Mouse (Mus musculus) urinary bladder, postnatal 25 days (tissue): ENCODE measurements around the gene Pla2g2c.

Experiments
- DNase-seq: peaks from one replicate; pipeline ENCODE4 v3.0.0; 2022; ENCODE audit warnings: low spot score

Pla2g2c gene

DNA sequence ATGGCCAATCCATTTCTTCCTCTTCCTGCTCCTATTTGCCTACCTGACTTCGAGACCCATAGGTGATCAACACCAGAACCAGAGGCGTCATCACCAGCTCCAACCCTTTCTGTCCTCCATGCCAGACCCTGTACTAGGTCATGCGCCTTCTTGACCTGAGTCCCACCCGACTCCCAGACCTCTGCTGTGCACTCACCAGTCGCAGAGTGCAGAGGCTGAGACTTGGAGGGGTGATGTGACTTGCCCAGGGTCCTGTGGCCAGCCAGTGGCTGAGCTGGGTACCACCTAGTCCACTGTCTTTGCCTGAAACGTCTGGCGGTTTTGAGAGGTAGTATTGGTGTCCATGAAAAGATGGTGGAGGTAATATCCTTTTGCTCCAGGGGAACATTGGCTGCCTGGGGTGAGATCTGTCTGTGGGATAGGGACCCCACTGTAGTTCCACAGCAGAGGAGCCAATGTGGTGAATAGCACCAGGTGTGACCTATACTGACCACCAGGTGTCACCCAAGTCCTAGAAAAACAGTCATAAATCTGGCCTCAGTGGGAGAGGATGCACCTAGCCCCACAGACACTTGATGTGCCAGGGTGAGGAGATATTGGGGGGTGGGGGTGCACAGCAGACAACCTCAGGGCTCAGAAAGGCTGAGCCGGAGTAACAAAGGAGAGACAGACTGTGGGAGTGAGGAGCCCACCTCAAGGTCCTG is 23.9 kb downstream of the Pla2g2c start:
- peak; percentile 21 for DNase-seq

DNA sequence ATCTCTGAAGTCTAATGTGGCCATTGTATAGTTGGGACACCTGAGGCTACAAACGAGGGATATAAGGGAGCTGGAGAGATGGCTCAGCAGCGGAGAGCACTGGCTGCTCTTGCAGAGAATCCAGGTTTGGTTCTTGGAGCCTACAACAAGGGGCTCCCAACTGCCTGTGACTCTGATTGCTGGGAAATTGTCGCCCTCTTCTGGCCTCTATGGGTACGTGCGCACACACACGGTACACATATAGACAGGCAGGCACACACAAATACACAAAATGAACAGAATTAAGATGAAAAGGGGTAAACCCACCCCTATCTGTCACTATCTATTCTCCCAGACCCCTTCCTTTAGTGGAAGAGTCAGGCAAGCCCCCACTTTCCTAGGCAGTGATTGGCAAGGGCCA is 28.0 kb downstream of the Pla2g2c start:
- no peak for DNase-seq

DNA sequence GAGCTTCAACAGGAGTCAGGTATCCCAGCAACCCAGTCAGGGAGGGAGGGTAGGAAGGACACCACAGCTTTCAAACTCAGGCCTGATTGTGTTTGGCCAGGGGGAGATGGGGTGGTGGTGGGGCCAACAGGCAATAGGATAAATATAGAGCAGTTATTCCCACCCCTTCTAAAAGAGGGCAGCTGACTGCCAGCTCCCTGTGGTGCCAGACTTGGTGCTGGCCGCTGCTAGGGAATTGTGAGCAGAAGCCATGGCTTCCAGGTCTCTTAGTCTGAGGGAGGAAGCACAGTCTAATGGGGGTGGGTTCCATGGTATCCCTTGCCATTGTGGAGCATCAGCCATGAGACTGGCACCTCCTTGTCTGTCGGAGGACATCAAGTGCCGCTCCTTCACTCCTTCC is 29.0 kb downstream of the Pla2g2c start:
- no peak for DNase-seq

GRCm38 (mm10) chr4:138754432-138754831 is 29.8 kb downstream of the Pla2g2c start:
- DNase-seq: no peak

- DNase-seq: no peak
These were observed 30.8 kb downstream of the Pla2g2c start for GRCm38 (mm10) chr4:138755439-138755838.

DNA sequence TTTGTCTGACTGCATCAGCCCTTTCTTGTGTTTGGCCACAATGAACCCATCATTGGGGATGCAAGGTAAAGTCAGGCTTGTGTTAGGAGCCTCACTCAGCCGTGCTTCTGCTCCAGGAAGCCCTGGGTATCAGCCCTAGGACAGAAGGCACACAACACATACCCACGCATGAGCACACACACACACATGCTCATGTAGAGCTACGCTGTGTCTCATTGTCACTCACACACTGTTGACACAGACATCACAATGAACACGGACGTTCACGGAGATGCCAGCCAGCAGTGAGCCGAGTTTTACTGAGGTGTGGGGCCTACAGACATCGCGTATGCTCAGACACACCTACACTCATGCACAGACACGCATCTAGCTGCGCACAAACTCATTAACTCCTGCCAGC is 31.4 kb downstream of the Pla2g2c start:
- DNase-seq: no peak

GRCm38 (mm10) chr4:138757416-138757815 is 32.8 kb downstream of the Pla2g2c start, which contains the start of gene Pla2g2f:
Pla2g2f (minus strand) TSS chr4:138757626.
- DNase-seq: no peak

DNA sequence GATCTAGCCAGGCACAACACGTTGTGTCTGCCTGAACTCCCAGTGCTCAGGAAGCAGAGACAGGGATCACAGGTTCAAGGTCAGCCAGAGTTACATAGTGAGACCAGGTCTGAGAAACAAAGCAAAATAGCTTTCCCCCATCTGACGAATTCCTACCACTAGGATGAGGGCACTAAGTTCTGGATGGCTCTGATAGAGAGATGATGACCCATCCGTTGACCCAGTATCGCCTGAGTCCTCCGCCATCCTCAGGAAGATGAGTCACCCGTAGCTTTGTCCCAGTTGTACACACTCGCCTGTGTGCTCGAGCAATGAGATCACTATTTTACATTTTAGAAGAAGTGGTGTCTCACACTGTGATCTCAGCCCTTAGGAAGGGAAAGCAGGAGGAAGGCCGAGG is 37.7 kb downstream of the Pla2g2c start:
- DNase-seq: no peak

DNA sequence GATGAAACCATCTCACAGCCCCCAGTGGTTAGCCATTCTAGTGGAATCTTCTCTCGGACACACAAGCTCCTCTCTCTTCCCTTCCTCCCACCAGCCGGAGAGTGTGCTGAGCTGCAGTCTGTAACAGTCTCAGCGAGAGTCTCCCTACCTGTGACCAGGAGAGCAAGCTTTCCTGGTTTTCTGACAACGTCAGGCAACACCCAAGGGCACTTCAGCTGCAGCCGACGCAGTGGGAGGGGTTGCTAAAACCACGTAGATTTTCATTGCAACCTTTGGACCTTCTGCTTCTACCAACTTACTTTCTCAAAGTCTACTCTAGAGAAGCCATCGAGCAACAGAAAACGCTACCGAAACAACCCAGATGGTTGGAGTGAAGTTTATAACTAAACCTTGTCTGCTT is 47.4 kb downstream of the Pla2g2c start:
- DNase-seq: no peak

GRCm38 (mm10) chr4:138772386-138772785 is 47.8 kb downstream of the Pla2g2c start:
- no peak for DNase-seq

DNA sequence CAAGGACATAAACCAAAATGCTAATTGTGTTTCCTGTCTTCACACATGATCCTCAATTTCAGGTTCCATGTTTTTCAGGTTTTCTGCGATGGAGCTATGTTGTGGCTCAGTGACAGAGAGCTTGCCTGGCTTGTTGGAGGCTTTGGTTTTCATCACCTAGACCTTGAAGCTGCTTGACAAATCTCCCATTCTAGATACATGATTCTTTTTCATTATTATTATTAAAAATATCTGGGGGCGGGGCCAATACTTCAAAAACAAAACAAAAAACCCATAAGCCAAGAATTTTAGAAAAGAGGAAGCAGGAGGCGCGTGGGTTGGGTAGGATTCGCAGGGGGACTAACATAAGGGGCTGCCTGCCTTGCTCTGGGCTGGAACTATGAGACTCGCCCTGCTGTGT is 50.8 kb downstream of the Pla2g2c start, which contains the start of gene Pla2g2d:
TSS of gene Pla2g2d (plus strand) at position 301 of the 400 bp plus-strand sequence.
- DNase-seq: no peak

GRCm38 (mm10) chr4:138777417-138778407 is 53.1 kb downstream of the Pla2g2c start:
- no peak for DNase-seq

DNA sequence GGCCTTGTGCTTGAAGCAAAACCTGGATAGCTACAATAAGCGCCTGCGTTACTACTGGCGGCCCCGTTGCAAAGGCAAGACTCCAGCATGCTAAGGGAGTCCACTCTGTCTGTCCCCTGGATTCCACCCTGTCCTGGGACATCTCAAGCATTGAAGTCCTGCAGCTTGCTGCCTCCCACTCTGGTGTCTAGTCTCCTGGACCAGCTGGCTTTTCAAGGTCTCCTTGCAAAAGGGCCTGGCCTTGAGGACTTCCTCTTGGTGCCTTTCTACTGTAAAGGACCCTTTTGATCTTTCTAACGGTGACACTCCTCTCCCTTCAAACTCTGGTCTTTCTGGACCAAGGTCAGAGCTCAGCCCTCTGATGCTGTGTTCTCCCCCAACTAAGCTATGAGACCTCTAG is 55.7 kb downstream of the Pla2g2c start:
- DNase-seq: no peak

GRCm38 (mm10) chr4:138782098-138782497 is 57.5 kb downstream of the Pla2g2c start:
- no peak for DNase-seq

GRCm38 (mm10) chr4:138785721-138786120 is 61.1 kb downstream of the Pla2g2c start:
- DNase-seq: no peak

- no peak for DNase-seq
These were observed 61.5 kb downstream of the Pla2g2c start for GRCm38 (mm10) chr4:138786141-138786540.

DNA sequence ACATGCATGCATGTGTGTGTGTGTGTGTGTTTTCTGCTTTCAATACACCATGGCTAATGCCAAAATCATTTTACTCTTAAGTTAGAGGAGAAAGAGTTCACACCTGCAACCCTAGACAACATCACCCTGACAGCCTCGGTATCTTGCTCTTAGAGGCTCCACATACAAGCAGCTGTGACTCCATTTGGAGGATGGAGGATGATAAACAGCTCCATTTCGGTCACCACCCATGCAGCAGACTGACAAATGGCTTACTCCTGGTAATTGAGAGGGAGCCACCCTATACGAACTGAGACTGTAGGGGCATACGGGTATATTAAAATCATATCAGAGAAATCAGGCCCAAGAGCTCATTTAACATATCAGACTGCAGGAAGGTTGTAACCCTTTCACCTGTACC is 63.8 kb downstream of the Pla2g2c start:
- DNase-seq: no peak

DNA sequence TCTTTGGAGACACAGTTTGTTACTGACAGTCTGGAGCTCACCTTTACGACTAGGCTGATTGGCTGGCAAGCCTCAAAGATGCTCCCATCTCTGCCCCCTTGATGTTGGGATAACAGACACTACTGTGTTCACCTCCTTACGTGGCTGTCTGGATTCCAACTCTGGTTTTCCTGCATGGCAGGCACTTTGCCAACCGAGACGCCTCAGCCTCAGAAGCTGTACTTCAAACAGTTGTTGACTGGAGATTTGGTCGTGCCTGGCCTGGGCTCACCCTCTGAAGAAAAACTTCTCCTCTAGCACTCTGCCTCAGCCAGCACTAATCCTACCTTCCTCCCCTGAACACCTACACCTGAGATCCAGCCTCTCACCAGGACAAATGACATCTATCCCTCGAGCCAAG is 66.9 kb downstream of the Pla2g2c start:
- no peak for DNase-seq

DNA sequence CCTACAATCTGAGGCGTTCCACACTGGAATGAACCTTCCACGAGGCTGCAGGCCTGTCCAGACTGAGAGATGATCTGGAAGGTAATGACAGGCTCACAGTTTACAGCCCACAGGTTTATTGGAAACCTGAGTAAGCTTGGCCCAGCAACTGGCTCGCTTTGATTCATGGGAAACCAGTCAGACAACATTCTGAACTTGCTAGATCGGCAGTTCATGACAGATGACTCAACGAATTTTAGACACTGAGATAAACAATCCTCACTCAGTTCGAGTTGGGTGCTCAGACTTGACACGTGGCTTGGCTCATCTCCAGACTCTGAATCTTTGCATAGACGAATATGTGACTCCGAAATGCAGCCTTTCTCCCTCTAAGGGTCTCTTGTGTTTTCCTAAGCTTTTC is 68.0 kb downstream of the Pla2g2c start:
- DNase-seq: peak; percentile 29

- no peak for DNase-seq
These were observed 68.7 kb downstream of the Pla2g2c start for GRCm38 (mm10) chr4:138793276-138793675.

GRCm38 (mm10) chr4:138794344-138794743 is 69.8 kb downstream of the Pla2g2c start:
- no peak for DNase-seq
